Mouse (Mus musculus): ENCODE data around the gene Wwc1. TPM values are rescaled to one million over a fixed set of nuclear protein-coding genes. Genes with fewer than 3 reads are reported as not detected.
"Not testable (repeated sequence)": the region's sequence is repeated elsewhere in the genome, so short reads cannot be mapped to it uniquely, and the experiment has no call there.

Wwc1 gene
- polyA plus RNA-seq, 2 experiments from 2014 or later, result 0.12 TPM; not detected in 1

- no peak for ATAC-seq
These were observed 102.4 kb downstream of the Wwc1 start for GRCm38 (mm10) chr11:35877651-35878558.

GRCm38 (mm10) chr11:35873624-35874244 is 106.6 kb downstream of the Wwc1 start:
- ATAC-seq, result no peak

- ATAC-seq, result no peak
These were observed 109.4 kb downstream of the Wwc1 start for GRCm38 (mm10) chr11:35870961-35871360.

- ATAC-seq, result no peak
These were observed 114.2 kb downstream of the Wwc1 start for GRCm38 (mm10) chr11:35866140-35866539.

- no peak for ATAC-seq
These were observed 115.2 kb downstream of the Wwc1 start for GRCm38 (mm10) chr11:35864981-35865604.

- ATAC-seq, result no peak
These were observed 116.7 kb downstream of the Wwc1 start for GRCm38 (mm10) chr11:35863653-35864052.

- ATAC-seq, result no peak
These were observed 122.8 kb downstream of the Wwc1 start for GRCm38 (mm10) chr11:35857395-35858067.

- ATAC-seq, result no peak
These were observed 123.8 kb downstream of the Wwc1 start for GRCm38 (mm10) chr11:35856359-35857040.

- ATAC-seq, result no peak
These were observed 124.8 kb downstream of the Wwc1 start for GRCm38 (mm10) chr11:35855567-35855966.

GRCm38 (mm10) chr11:35854941-35855340 is 125.4 kb downstream of the Wwc1 start:
- no peak for ATAC-seq

GRCm38 (mm10) chr11:35853651-35854050 is 126.7 kb downstream of the Wwc1 start:
- no peak for ATAC-seq

- peak; percentile 47 for ATAC-seq
These were observed 127.6 kb downstream of the Wwc1 start for GRCm38 (mm10) chr11:35852731-35853130.

GRCm38 (mm10) chr11:35844299-35844698 is 136.0 kb downstream of the Wwc1 start:
- ATAC-seq, result no peak

- ATAC-seq, result not testable (repeated sequence)
These were observed 137.8 kb downstream of the Wwc1 start for GRCm38 (mm10) chr11:35842560-35842959.

GRCm38 (mm10) chr11:35841738-35842325 is 138.5 kb downstream of the Wwc1 start:
- ATAC-seq, result peak; percentile 56

GRCm38 (mm10) chr11:35840806-35841205 is 139.5 kb downstream of the Wwc1 start:
- ATAC-seq, result not testable (repeated sequence)

- ATAC-seq, result no peak
These were observed 140.0 kb downstream of the Wwc1 start for GRCm38 (mm10) chr11:35840282-35840681.

GRCm38 (mm10) chr11:35838345-35839338 is 141.7 kb downstream of the Wwc1 start:
- peak; percentile 31 for ATAC-seq

GRCm38 (mm10) chr11:35837156-35838126 is 142.9 kb downstream of the Wwc1 start:
- ATAC-seq, result no peak

Measured in CD4-positive, CD25-positive, alpha-beta regulatory T cell, adult 4 months (primary cell).